Mouse (Mus musculus) T-helper 2 cell (primary cell): ENCODE results near the gene Slc7a1.

Experiments used
- in situ Hi-C: fragments of 300-600 bp; cut with MboI, MseI; formaldehyde crosslinking; loops from one replicate; pipeline ENCODE4 v1.15.1; 2025; ENCODE audit warnings: high pct_unique_total_duplicates

The Slc7a1 gene

DNA sequence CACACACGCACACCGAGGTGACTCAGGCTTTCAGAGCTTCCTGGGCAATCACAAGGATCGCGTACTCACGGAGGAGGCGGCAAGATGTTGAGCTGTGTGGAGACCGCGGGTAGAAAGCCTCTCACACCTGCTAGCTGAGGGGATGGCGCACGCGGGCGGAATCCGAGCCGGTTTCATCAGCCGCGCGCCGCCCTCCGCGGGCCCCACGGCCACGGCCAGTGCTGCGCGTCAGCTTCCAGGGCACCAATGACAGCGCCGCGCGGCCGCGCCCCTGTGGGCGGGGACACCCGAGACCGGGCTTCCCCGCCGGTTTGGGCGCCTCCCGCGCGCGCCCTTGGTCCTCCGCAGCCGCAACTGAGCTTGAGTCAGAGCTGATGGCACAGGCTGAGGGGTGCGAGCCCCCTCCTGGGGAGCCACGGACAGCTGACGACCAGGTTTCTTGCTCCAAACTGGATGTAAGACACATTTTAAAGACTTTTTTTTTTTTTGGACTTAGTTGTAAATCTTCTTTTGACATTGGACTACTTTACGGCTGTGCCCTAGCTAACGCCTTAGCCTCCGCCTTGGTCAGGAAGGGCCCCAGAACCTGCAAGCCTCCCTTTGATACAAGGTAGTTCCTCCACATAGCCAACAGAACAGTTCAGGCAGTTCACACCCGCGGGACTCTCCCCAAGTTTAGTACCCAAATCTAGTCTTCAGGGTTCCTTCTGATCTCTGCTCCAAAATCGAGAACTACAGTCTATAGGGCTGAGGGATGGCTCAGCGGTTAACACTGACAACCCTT, at the start of gene Slc7a1:
Gene Slc7a1, minus strand, starts transcription at position 245 of the 784 bp plus-strand sequence.
- in situ Hi-C loops: loop anchor here (5.0 kb wide), 1 partner anchor 152 kb away; the partner anchor contains the start of gene Ubl3

DNA sequence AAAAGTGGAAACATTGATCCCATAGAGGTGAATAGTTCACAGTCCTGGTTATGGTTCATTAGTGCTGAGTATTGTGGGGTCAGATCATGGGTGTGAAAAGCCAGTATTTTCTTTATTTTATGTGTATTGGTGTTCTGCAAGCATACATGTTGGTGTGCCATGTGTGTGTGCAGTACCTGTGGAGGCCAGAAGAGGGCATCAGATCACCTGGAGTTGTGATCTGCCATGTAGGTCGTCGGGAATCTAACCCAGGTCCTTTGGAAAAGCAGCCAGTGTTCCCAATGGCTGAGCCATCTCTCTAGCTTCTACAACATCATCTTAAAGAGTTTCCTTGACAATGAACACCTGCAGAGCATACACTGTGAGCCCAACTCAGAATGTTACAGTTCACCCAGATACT, 45.3 kb upstream of the Slc7a1 start:
- in situ Hi-C loops: loop anchor here (10.0 kb wide), 1 partner anchor 100 kb away; no protein-coding TSS in a partner anchor

DNA sequence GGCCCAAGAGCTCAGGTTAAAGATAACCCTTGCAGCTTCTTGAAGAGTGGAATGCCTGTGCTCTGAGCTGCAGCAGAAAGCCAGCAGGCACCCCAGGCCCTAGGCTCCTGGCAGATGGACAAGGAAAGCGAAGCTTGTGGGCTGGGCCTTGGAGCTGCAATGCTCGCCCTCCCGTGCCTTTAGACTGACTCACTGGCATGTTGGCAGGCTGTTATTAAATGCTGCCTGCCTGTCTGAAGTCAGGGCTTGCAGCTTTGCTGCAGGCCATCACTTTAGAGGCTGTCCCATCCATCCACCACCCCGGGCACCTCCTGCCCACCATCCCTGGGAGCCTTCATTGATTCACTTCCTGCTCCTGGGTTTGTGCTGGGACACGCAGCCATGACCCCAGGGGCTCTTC, 44.0 kb upstream of the Slc7a1 start:
- in situ Hi-C loops: loop anchor here (10.0 kb wide), 1 partner anchor 99 kb away; no protein-coding TSS in a partner anchor

GRCm38 (mm10) chr5:148435660-148436059, 36.0 kb upstream of the Slc7a1 start:
- in situ Hi-C loops: no loop called here

- in situ Hi-C loops: no loop called here
Observed at GRCm38 (mm10) chr5:148432121-148432520, 32.4 kb upstream of the Slc7a1 start.

DNA sequence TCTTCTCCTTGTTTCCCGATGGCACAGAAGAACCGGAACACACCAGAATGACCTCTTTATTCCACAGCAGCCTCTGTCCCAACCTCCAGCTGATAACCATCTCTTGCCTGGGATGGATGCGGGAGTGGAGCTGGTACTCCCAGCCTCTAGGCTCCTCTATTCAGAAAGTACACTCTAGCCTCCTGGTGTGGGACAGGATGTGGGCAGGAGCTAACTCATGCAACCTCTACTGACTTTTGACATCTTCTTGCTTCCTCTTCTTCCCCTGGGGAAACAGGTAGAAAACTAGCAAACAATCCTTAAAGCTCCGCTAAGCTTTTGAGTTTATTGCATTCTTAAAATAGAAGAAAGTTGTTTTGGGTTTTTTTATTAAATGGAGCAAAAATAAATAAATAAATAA, 29.1 kb upstream of the Slc7a1 start:
- in situ Hi-C loops: no loop called here

DNA sequence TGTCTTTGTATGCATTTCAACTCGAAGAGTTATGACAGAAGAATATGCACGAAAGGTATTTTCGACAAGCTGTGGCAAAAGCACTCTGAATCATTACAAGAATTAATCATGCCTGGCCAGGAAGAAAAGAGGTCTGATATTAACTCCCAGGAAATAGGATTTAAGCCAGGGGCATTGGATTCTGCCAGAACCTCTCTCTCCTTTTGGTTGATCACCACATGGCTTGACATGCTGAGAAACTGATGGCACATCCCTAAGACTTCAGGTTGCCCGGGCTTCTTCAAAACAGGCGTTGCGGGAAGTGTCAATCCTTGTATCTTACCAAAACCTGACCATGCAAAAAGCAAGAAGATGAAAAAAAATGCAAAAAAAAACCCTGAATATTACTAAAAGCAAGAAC, 25.4 kb upstream of the Slc7a1 start:
- in situ Hi-C loops: no loop called here

DNA sequence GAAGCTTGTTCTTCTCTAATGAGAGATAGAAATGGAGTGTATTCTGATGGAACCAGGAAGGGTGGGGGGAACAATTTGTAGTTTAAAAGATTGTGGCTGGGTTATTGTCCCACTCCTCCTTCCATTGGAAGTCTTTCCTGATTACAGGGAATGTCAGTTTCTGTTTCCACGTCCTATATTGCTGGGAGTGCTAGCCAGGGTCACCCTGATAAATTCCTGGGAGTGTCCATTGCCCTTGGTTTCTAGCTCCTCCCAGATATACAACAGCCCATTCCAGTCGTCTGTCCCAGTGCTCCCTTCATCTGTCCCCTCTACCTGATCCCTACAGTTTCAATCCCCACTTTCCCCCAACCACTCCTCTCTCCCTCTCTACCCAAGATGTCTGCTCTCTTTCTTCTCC, 21.6 kb upstream of the Slc7a1 start:
- in situ Hi-C loops: no loop called here

DNA sequence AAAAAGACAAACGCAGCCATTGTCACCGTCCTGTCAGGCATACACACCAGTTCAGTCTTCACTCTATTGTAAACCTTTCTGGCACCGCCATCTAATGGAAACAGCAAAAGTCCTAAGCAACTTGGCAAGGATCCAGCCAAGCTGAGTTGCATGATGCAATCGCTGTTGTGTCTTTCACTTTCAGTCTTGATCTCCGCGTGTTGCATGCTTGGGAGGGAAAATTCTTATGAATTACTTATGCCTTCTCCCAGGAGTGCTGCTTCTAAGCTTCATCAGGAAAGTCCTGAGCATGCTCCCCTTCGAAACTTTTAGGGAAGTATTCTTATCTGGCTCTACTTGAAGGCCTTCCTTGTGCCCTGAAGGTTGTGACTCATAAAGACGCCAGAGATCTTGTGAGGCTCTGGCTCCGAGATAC, 19.4 kb upstream of the Slc7a1 start:
- in situ Hi-C loops: no loop called here

DNA sequence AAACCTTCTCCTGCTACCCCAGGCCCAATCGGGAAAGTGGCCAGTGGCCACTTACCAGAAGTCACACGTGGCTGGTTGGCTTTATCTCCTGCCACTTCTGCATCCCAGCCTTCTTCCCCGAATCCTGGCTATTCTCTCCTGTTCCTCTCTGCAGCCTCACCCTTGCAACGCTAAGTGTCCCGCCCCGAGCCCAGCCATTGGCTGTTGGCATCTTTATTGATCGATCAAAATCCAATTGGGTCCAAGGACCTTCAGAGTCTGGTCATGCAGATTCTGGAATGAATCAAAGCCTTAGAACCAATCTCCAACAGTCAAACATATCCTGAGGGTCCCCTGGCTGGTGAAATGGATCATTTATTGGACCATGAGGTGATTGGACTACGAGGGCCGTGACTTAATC, 18.7 kb upstream of the Slc7a1 start:
- in situ Hi-C loops: no loop called here

DNA sequence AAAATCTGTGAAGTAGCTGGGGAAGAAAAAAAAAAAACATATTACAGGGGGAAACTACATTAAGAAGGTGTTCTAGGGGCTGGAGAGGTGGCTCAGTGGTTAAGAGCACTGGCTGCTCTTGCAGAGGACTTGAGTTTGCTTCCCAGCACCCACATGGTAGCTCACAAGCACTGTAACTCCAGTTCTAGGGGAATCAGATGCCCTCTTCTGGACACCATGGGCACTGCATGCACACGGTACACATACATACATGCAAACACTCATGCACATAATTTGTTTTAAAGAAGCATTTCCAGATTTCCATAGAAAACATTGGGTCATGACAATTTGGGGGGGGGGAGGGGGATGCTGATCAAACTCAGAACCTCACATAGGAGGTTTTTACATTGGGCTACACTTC, 18.1 kb upstream of the Slc7a1 start:
- in situ Hi-C loops: no loop called here

- in situ Hi-C loops: no loop called here
Observed at GRCm38 (mm10) chr5:148416461-148416860, 16.8 kb upstream of the Slc7a1 start.

DNA sequence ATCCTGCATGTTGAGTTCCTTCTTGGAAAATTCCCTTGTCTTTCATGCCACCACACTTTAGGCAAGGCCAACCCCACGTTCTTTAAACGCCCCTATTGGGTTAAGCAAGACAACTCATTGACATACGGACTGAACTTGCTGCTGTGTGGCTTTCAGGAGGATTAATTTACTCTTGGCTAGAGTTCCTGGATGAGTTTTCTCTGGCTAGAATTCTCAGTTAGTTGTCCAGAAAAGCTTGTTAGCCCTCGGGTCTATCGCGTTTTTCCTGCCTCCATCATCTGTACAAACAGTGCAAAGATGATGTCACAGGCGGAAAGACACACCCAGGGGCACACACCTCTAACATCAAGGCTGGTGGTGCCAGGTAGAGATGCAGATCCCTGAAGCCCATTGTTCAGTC, 14.5 kb upstream of the Slc7a1 start:
- in situ Hi-C loops: no loop called here

- in situ Hi-C loops: no loop called here
Observed at GRCm38 (mm10) chr5:148412504-148412903, 12.8 kb upstream of the Slc7a1 start.

GRCm38 (mm10) chr5:148409465-148409864, 9.8 kb upstream of the Slc7a1 start:
- in situ Hi-C loops: no loop called here

DNA sequence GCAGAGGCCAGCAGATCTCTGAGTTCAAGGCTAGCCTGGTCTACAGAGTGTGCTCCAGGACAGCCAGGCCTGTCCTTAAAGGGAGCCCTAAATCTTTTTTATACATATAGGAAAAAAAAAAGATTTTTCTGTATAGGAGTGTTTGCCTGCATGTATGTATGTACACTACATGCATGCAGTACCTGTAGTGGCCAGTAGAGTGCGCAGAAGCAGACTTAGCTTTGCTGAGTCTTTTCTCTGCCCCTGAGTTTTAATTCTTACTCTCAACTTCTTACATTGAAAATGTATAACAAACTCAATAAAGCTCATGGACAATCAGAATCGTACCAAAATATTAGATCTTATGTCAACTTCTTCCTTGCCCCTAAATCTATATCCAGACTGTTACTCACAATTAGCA, 7.2 kb upstream of the Slc7a1 start:
- in situ Hi-C loops: no loop called here

- in situ Hi-C loops: no loop called here
Observed at GRCm38 (mm10) chr5:148404548-148404947, 4.8 kb upstream of the Slc7a1 start.

- in situ Hi-C loops: no loop called here
Observed at GRCm38 (mm10) chr5:148402641-148403040, 2.9 kb upstream of the Slc7a1 start.

DNA sequence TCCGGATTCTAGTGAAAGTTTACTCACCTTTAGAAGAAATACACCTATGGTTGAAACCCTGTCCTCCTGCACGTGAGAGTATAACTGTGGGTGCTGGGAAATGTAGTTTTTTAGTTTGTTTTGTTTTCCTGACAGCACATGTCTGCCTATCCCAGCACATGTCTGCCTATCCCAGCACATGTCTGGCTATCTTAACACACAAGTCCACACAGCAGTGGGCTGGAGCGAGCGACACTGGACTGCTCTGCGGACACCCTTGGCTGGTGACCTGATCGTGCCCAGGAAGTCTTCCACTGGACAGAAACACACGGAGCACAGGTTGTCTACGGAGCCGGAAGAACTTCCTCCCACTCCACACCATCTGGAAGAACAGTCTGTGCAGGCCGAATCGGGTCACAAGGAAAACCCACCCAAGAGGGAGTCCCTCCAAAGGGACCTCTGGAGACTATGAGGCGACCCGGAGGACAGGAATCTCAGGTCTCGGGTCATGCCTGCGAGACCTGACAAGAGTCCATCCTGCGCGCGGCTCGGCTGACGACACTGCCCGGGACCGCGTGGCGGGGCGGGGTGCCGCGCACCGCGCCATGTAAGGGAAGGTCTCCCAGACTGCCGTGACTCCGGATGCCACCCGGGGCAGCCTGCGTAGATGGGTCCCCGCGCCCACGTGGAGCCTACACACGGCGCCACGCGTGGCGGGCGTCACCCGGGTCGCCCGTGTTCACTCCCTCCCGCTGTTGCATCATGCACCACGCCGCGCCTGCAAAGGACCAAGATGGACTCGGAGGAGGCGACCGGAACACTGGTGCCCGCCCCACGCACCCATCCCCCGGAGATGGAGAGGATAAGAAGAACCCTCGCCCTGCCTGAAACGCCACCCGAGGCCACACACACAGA, 691 bp downstream of the Slc7a1 start:
- in situ Hi-C loops: loop anchor here (5.0 kb wide), 1 partner anchor 153 kb away; the partner anchor contains the start of gene Ubl3

DNA sequence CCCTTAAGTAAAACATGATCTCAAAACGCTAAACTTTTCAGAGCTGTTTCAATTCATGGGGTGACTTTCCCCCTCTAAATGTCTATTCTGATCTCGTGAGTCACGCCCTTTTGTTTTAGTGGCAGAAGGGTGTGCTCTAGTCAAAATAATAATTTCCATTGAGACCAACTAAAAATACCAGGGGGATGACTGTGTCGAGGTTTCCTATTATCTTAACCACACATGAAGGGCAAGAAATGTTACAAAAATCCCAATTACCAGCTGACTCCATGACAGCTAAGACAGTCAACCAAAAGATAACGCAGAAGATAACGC, 1.3 kb downstream of the Slc7a1 start:
- in situ Hi-C loops: loop anchor here (5.0 kb wide), 1 partner anchor 154 kb away; the partner anchor contains the start of gene Ubl3

DNA sequence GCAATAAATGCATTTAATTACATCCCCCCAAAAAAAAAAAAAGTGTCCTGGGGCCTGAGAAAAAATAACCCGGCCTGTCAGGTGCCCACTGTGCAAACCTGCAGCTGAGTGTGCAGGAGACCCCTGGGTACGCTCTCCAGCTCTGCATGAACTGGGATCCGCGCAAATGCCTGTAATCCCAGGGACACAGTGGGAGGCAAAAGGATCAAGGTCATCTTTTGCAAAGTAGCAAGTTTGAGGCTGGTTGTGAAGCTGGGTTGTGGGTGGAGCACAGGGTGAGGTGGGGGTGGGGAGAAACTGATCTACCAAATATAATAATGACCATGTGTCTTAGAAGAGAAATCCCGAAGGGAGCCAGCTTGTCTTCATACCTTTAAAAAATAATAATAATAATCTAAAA, 1.8 kb downstream of the Slc7a1 start:
- in situ Hi-C loops: loop anchor here (5.0 kb wide), 1 partner anchor 154 kb away; the partner anchor contains the start of gene Ubl3

DNA sequence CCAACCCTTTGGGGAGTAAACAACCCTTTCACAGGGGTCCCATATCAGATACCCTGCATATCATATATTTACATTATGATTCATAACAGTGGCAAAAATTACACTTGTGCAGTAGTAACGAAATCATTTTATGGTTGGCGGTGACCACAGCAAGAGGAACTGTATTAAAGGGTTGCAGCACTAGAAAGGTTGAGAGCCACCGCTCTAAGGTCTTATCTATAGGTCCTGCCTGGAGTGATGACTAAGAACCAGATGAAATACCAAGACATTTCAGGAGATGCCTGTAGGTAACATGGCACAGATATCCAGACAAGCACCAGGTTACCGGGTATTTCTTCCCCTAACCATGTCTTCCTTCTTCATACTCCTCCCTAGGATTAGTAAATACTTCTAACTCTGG, 2.3 kb downstream of the Slc7a1 start:
- in situ Hi-C loops: loop anchor here (5.0 kb wide), 1 partner anchor 155 kb away; the partner anchor contains the start of gene Ubl3
